9 mouse cellular contexts compared by ENCODE assay signal in the genomic region with DNA sequence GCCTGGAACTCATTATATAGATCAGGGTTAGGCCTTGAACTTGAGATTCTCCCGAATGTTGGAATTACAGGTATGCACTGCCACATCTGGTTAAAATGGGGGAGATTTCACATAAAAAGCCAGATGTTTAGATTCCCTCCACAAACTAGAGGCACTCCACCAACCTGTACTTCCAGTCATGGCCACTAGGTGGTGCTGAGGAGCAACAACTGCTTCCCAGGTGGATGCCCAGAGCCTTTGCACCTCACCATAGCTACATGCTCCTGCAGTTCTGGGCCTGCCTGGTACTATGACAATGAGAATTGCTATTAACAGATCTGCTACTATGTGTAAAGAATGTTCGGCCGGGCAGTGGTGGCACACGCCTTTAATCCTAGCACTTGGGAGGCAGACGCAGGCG. TPM values are rescaled to one million over a fixed set of nuclear protein-coding genes. Genes with fewer than 3 reads are reported as not detected.
A peak's percentile ranks its signal among the peaks of the same experiment; 100 is the strongest.
DNase-seq lines count a peak whose midpoint lies in the region; ATAC-seq and TF ChIP-seq lines count a peak whose summit lies in the region.
"Had no signal": no experiment of that assay in that cellular context is flagged by ENCODE, and none has a peak within 500 bp of the region (broad histone marks: within the 10 kb centered on the region; RNA-seq: fewer than 3 reads in every experiment).

No protein-coding gene starts in this region.

- peak; percentile 87 for DNase-seq in NIH3T3 (ENCODE audit: low read depth)
- DNase-seq in cerebellum, adult 2 months = peak; percentile 59 to 81
- DNase-seq in hindbrain, embryonic 14.5 days (ENCODE audit: low spot score) = peak; percentile 93
- DNase-seq in layer of hippocampus, postnatal 10 days (ENCODE audit: low spot score in 2 of 2) = peak; percentile 90 to 91
- peak; percentile 65 to 84 for DNase-seq in lung, postnatal 4 days
- peak; percentile 77 to 87 for DNase-seq in right cerebral cortex, postnatal 10 days (ENCODE audit: low spot score in 2 of 2)
- DNase-seq in urinary bladder, postnatal 25 days (ENCODE audit: low spot score) = peak; percentile 86

- TF ChIP-seq POLR2A in cerebellum, adult 2 months (IDR thresholded peaks at IDR 0.05; ENCODE audit: borderline replicate concordance, insufficient read depth, low read length) = no peak

- H3K27ac ChIP-seq in cerebellum, adult 2 months (ENCODE audit: insufficient read depth, low read length) = no peak overlapping the region
- no peak overlapping the region for H3K27ac ChIP-seq in forebrain, embryonic 15.5 days (replicated peaks)
- H3K27ac ChIP-seq in hindbrain, embryonic 14.5 days = no peak overlapping the region
- H3K27ac ChIP-seq: liver, embryonic 15.5 days had no signal

- H3K4me1 ChIP-seq in cerebellum, adult 2 months (ENCODE audit: control insufficient read depth, insufficient read depth, low read length) = no peaks in the 10 kb centered on the region
- peaks cover 10% of the 10 kb centered on the region for H3K4me1 ChIP-seq in forebrain, embryonic 15.5 days
- H3K4me1 ChIP-seq in hindbrain, embryonic 14.5 days (replicated peaks; ENCODE audit: control insufficient read depth, insufficient read depth, low read length) = no peaks in the 10 kb centered on the region
- H3K4me1 ChIP-seq: liver, embryonic 15.5 days had no signal

- H3K9ac ChIP-seq in forebrain, embryonic 15.5 days (replicated peaks) = no peak overlapping the region
- H3K9ac ChIP-seq in hindbrain, embryonic 14.5 days = no peak overlapping the region
- H3K9ac ChIP-seq: liver, embryonic 15.5 days had no signal

- no peaks in the 10 kb centered on the region for H3K9me3 ChIP-seq in forebrain, embryonic 15.5 days
- no peaks in the 10 kb centered on the region for H3K9me3 ChIP-seq in hindbrain, embryonic 14.5 days (ENCODE audit: control insufficient read depth, low read length)
- H3K9me3 ChIP-seq: liver, embryonic 15.5 days had no signal

- no peaks in the 10 kb centered on the region for H3K36me3 ChIP-seq in forebrain, embryonic 15.5 days
- no peaks in the 10 kb centered on the region for H3K36me3 ChIP-seq in hindbrain, embryonic 14.5 days (replicated peaks; ENCODE audit: control insufficient read depth, insufficient read depth)
- H3K36me3 ChIP-seq: liver, embryonic 15.5 days had no signal

- no peak overlapping the region for H3K4me3 ChIP-seq in cerebellum, adult 2 months (replicated peaks; ENCODE audit: insufficient read depth, low read depth, low read length)
- no peak overlapping the region for H3K4me3 ChIP-seq in forebrain, embryonic 15.5 days
- no peak overlapping the region for H3K4me3 ChIP-seq in hindbrain, embryonic 14.5 days (replicated peaks; ENCODE audit: low read length)
- H3K4me3 ChIP-seq: liver, embryonic 15.5 days had no signal

- peak; percentile 75 for ATAC-seq in forebrain, embryonic 15.5 days (replicated peaks)
- peak; percentile 48; the same call in 1 of the 2 replicates for ATAC-seq in hindbrain, embryonic 14.5 days (ENCODE audit: low FRiP score)

- 46% methylated on average over 6 of the region's 6 CpGs for WGBS in cerebellum, adult 2 months
- WGBS in forebrain, embryonic 15.5 days = 39% methylated on average over 6 of the region's 6 CpGs
- WGBS in hindbrain, embryonic 14.5 days = 46% methylated on average over 6 of the region's 6 CpGs

- no peak overlapping the region for H3K4me2 ChIP-seq in forebrain, embryonic 15.5 days (replicated peaks)
- H3K4me2 ChIP-seq in hindbrain, embryonic 14.5 days (replicated peaks) = no peak overlapping the region
- H3K4me2 ChIP-seq: liver, embryonic 15.5 days had no signal

- no peaks in the 10 kb centered on the region for H3K27me3 ChIP-seq in cerebellum, adult 2 months (ENCODE audit: control insufficient read depth, insufficient read depth, low read length)
- H3K27me3 ChIP-seq in forebrain, embryonic 15.5 days = no peaks in the 10 kb centered on the region
- H3K27me3 ChIP-seq in hindbrain, embryonic 14.5 days (ENCODE audit: control insufficient read depth, insufficient read depth, low read length) = no peaks in the 10 kb centered on the region
- H3K27me3 ChIP-seq: liver, embryonic 15.5 days had no signal

- TF ChIP-seq CTCF in cerebellum, adult 2 months (IDR thresholded peaks at IDR 0.05; ENCODE audit: borderline replicate concordance, insufficient read depth, low read depth, low read length) = peak; percentile 96

RNA-seq across cellular contexts. Expression of gene Znfx1, which starts 49.9 kb away (rescaled TPM):
- polyA plus RNA-seq in cerebellum, adult 2 months (2012; rRNA removed) = 25.4 and 25.9 TPM in 2 replicates
- polyA plus RNA-seq in forebrain, embryonic 15.5 days (2015; fragmentation: Nextera tagmentation; extraction: Ambion mirVana) = 7.2 and 7.3 TPM in 2 replicates
- 8.7 and 9.8 TPM in 2 replicates for polyA plus RNA-seq in hindbrain, embryonic 14.5 days (2014; fragmentation: Nextera tagmentation; extraction: Ambion mirVana)
- 10 to 100 TPM; 22.6 to 26.3 TPM for total RNA-seq in layer of hippocampus, postnatal 10 days (2021)
